Mouse (Mus musculus) kidney, adult 18-20 months (tissue): ENCODE measurements at regions not wholly inside any gene's neighbourhood (a gene's known extent, or its start where the extent isn't known, plus 50 kb on each side); places are given as distances from the start of the nearest gene placed in this dataset.

Experiments used
- DNase-seq: peaks from one replicate; pipeline ENCODE4 v3.0.0; 2021

GRCm38 (mm10) chr10:126480382-126480781 lies 420.8 kb downstream of the Atp23 start:
- no peak for DNase-seq

- DNase-seq = no peak
These were observed 421.4 kb downstream of the Atp23 start for GRCm38 (mm10) chr10:126479743-126480142.

GRCm38 (mm10) chr10:126473050-126473719 lies 428.0 kb downstream of the Atp23 start:
- peak; percentile 13 for DNase-seq

- no peak for DNase-seq
These were observed 430.2 kb downstream of the Atp23 start for GRCm38 (mm10) chr10:126470838-126471491.

- no peak for DNase-seq
These were observed 438.4 kb downstream of the Atp23 start for GRCm38 (mm10) chr10:126462770-126463169.

- DNase-seq = no peak
These were observed 442.6 kb downstream of the Atp23 start for GRCm38 (mm10) chr10:126458523-126458922.

GRCm38 (mm10) chr10:126452757-126453528 lies 448.2 kb downstream of the Atp23 start:
- no peak for DNase-seq

GRCm38 (mm10) chr10:126452057-126452622 lies 449.0 kb downstream of the Atp23 start:
- DNase-seq = no peak

- no peak for DNase-seq
These were observed 465.3 kb downstream of the Lrig3 start for GRCm38 (mm10) chr10:126431222-126431621.

- DNase-seq = no peak
These were observed 464.4 kb downstream of the Lrig3 start for GRCm38 (mm10) chr10:126430346-126430745.

GRCm38 (mm10) chr10:126429502-126429901 lies 463.5 kb downstream of the Lrig3 start:
- DNase-seq = no peak

GRCm38 (mm10) chr10:126422066-126422465 lies 456.1 kb downstream of the Lrig3 start:
- no peak for DNase-seq

GRCm38 (mm10) chr10:126413786-126414185 lies 447.8 kb downstream of the Lrig3 start:
- no peak for DNase-seq

- DNase-seq = no peak
These were observed 426.3 kb downstream of the Lrig3 start for GRCm38 (mm10) chr10:126392235-126392634.

GRCm38 (mm10) chr10:126391770-126392169 lies 425.8 kb downstream of the Lrig3 start:
- no peak for DNase-seq

GRCm38 (mm10) chr10:126386430-126386829 lies 420.5 kb downstream of the Lrig3 start:
- DNase-seq = no peak

GRCm38 (mm10) chr10:126385644-126386043 lies 419.7 kb downstream of the Lrig3 start:
- no peak for DNase-seq

- DNase-seq = no peak
These were observed 414.4 kb downstream of the Lrig3 start for GRCm38 (mm10) chr10:126380381-126380780.

- no peak for DNase-seq
These were observed 413.3 kb downstream of the Lrig3 start for GRCm38 (mm10) chr10:126379239-126379638.

GRCm38 (mm10) chr10:126373906-126374305 lies 407.9 kb downstream of the Lrig3 start:
- no peak for DNase-seq

- no peak for DNase-seq
These were observed 405.9 kb downstream of the Lrig3 start for GRCm38 (mm10) chr10:126371881-126372280.

GRCm38 (mm10) chr10:126349076-126349475 lies 383.1 kb downstream of the Lrig3 start:
- no peak for DNase-seq

GRCm38 (mm10) chr10:126337426-126337825 lies 371.5 kb downstream of the Lrig3 start:
- DNase-seq = no peak
